Mouse (Mus musculus): ENCODE data around the gene Clec2g.
"Not testable (repeated sequence)": the region's sequence is repeated elsewhere in the genome, so short reads cannot be mapped to it uniquely, and the experiment has no call there.

Gene Clec2g

GRCm38 (mm10) chr6:128971394-128972039 is 37.3 kb downstream of the Clec2g start:
- no peak for DNase-seq (ENCODE audit: low read depth)

GRCm38 (mm10) chr6:128972156-128972555 is 38.0 kb downstream of the Clec2g start:
- no peak for DNase-seq (ENCODE audit: low read depth)

GRCm38 (mm10) chr6:128972687-128973438 is 38.7 kb downstream of the Clec2g start:
- DNase-seq (ENCODE audit: low read depth) = peak; percentile 81

GRCm38 (mm10) chr6:128973439-128973697 is 39.2 kb downstream of the Clec2g start:
- DNase-seq (ENCODE audit: low read depth) = no peak

- DNase-seq (ENCODE audit: low read depth) = not testable (repeated sequence)
Observed at GRCm38 (mm10) chr6:128974850-128975249, 40.7 kb downstream of the Clec2g start.

- no peak for DNase-seq (ENCODE audit: low read depth)
Observed at GRCm38 (mm10) chr6:128976194-128976593, 42.0 kb downstream of the Clec2g start.

GRCm38 (mm10) chr6:128981951-128982541 is 47.9 kb downstream of the Clec2g start:
- DNase-seq (ENCODE audit: low read depth) = not testable (repeated sequence)

GRCm38 (mm10) chr6:128992337-128992736 is 58.2 kb downstream of the Clec2g start:
- DNase-seq (ENCODE audit: low read depth) = no peak

- DNase-seq (ENCODE audit: low read depth) = peak; percentile 79
Observed at GRCm38 (mm10) chr6:128992753-128993152, 58.6 kb downstream of the Clec2g start.

- DNase-seq (ENCODE audit: low read depth) = peak; percentile 83
Observed at GRCm38 (mm10) chr6:128993221-128993620, 59.0 kb downstream of the Clec2g start.

- no peak for DNase-seq (ENCODE audit: low read depth)
Observed at GRCm38 (mm10) chr6:128994336-128994735, 60.2 kb downstream of the Clec2g start.

GRCm38 (mm10) chr6:128994742-128995141 is 60.6 kb downstream of the Clec2g start:
- no peak for DNase-seq (ENCODE audit: low read depth)

- no peak for DNase-seq (ENCODE audit: low read depth)
Observed at GRCm38 (mm10) chr6:128995250-128996053, 61.3 kb downstream of the Clec2g start.

- peak; percentile 46 for DNase-seq (ENCODE audit: low read depth)
Observed at GRCm38 (mm10) chr6:128996054-128996767, 62.0 kb downstream of the Clec2g start.

GRCm38 (mm10) chr6:128996768-128997442 is 62.7 kb downstream of the Clec2g start:
- no peak for DNase-seq (ENCODE audit: low read depth)

- no peak for DNase-seq (ENCODE audit: low read depth)
Observed at GRCm38 (mm10) chr6:129001392-129001791, 67.2 kb downstream of the Clec2g start.

- DNase-seq (ENCODE audit: low read depth) = no peak
Observed at GRCm38 (mm10) chr6:129008552-129008951, 74.4 kb downstream of the Clec2g start.

- not testable (repeated sequence) for DNase-seq (ENCODE audit: low read depth)
Observed at GRCm38 (mm10) chr6:129009846-129010504, 75.8 kb downstream of the Clec2g start.

- DNase-seq (ENCODE audit: low read depth) = no peak
Observed at GRCm38 (mm10) chr6:129010505-129010873, 76.3 kb downstream of the Clec2g start.

GRCm38 (mm10) chr6:129012012-129012411 is 77.8 kb downstream of the Clec2g start:
- not testable (repeated sequence) for DNase-seq (ENCODE audit: low read depth)

- no peak for DNase-seq (ENCODE audit: low read depth)
Observed at GRCm38 (mm10) chr6:129012966-129013365, 78.8 kb downstream of the Clec2g start.
